Mouse (Mus musculus) cerebellum, postnatal 10 days (tissue): ENCODE results near the gene Timm23.
"Not testable (repeated sequence)": the region's sequence is repeated elsewhere in the genome, so short reads cannot be mapped to it uniquely, and the experiment has no call there.

ENCODE experiments used
- DNase-seq, 2 experiments: peaks; one replicate each; pipeline ENCODE4 v3.0.0; 2021; ENCODE audit warnings: mixed read lengths in 2 of 2

The Timm23 gene

DNA sequence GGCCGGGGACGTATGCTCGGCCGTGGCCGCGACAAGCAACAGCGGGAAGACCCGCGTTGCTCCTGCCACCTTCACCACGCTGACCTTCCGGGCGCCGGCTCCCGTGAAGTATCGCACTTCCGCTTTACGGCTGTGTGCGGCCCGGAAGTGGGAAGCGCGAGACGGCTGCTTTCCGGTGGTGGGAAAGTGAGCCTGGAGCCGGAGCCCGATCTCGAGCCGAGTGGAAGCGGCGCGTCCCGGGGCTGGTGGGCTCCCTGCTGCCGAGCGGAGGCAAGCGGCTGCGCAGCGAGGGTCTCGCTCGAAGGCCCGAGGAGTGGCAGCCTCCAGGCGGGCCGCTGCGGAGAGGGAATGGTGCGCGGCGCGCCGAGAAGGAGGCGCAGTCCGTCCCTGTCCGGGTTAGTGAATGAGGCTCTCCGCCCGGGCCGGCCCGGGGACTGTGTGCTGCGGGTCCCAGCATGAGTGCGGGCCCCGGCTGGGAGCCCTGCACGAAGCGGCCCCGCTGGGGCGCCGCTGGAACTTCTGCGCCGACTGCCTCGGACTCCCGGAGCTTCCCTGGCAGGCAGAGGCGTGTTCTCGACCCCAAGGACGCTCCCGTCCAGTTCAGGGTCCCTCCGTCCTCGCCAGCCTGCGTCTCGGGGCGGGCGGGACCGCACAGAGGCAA is at the start of gene Timm23, which contains the start of gene Parg:
TSS of gene Timm23 (minus strand) at position 108 of the 661 bp plus-strand sequence.
TSS of gene Parg (plus strand) at position 159 of the 661 bp plus-strand sequence.
- peak; percentile 91 to 92 for DNase-seq

- no peak for DNase-seq
Observed at GRCm38 (mm10) chr14:32249616-32250015, 47.9 kb upstream of the Timm23 start.

- no peak for DNase-seq
Observed at GRCm38 (mm10) chr14:32246019-32246418, 44.3 kb upstream of the Timm23 start.

GRCm38 (mm10) chr14:32242401-32242800 is 40.7 kb upstream of the Timm23 start:
- DNase-seq, result no peak

GRCm38 (mm10) chr14:32228996-32229395 is 27.3 kb upstream of the Timm23 start:
- peak; percentile 78 to 88 for DNase-seq

DNA sequence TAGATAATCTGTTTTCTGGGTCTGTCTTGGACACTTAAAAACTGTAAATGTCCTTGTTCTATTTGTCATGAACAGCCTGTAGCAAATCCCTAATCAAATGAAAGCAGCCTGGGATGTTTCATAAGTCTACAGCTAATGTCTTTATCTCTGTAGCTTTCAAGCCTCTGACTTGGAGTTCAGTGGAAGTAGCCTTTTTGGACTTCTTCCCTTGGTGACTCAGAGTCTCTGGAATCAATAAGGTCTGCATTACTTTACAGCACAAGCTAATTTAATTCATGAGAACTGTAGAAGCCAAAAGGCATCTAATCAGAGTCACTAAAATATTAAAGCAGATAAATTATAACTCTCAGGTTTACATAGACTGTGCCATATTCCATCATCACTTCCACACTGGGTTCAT is 24.9 kb upstream of the Timm23 start:
- no peak for DNase-seq

- DNase-seq, result no peak
Observed at GRCm38 (mm10) chr14:32201354-32201753, 344 bp downstream of the Timm23 start.

DNA sequence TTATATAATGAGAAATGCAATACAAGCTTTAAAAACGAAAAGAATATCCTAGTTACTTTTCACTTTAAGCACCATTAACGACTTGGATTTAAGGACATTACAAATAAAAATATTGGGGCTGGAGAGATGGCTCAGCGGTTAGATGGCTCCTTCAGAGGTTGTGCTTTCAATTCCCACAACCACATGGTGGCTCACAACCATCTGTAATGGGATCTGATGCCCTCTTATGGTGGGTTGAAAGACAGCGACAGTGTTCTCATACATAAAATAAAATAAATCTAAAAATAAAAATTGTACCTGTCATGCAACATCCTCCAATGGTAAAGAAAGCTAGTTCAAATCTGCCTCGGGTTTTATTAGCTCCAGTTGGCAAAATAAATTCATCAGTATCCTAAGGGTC is 8.1 kb downstream of the Timm23 start:
- not testable (repeated sequence) for DNase-seq

GRCm38 (mm10) chr14:32192437-32192836 is 9.3 kb downstream of the Timm23 start:
- DNase-seq, result peak; percentile 80 to 81

DNA sequence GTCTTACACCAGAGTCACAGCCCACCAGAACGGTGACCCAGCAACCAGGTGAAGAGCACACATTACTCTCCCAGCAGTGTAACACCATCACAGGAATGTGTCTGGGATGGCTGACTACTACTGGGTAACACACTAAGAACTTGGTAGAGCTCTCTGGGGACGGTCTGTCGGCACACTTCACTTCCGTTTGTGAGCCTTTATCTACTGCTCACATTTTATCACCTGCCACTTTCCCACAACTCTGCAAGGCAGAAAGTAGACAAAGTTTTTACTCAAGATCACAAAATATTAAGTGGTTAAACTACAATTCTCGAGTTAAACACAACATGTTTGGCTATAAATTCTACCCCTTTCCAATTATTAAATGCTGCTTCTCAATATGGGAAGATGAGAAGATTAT is 9.8 kb downstream of the Timm23 start:
- no peak for DNase-seq

DNA sequence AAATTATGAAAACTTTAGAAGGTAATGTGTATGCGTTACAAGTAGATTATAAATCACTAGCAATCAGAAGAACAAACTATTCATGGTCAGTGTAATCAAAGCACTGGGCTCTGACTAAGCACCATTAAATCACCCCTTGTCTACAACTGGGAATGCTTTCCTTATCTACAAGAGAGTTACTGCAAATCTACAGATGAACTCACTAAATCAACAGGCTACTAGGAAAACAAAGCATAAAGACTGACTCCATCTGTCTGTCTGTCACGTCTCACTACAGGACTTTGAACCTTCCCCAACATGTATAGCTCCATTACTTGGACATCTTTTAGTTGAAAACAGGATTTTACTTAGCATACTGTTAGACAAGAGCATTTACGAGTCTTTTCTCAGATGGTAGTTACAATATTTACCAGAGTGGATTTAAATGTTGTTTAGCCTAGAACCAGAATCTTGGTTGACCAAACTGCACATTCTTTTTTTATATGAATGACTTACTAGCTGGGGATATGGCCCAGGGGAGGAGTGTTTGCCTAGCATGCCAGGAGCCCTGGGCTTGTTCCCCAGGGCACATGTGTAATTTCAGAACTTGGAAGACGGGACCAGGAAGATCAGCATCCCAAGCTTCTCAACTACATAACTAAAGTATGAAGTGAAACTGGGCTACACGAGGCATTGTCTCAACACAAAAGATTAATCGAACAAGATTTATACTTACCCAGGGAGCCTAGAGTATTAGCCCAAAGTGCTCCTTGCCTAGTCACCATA is 10.9 kb downstream of the Timm23 start:
- DNase-seq, result no peak

DNA sequence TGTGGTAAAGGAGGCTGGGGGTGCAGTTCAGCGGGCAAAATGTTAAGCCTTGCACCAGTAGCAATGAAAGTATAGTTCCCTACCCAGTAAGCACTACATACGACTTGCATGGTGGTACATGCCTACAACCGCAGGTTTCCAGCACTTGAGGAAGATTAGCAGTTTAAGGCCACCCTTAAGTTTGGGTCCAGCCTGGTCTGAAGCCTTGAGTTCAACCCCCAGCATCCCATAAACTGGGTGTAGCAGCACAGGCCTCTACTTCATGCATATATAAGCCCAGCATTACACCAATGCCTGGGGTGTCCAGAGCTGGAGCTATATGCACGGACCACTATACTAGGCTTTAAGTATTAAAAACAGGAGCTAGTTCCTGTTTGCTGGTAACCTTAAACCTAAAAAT is 17.9 kb downstream of the Timm23 start:
- no peak for DNase-seq

DNA sequence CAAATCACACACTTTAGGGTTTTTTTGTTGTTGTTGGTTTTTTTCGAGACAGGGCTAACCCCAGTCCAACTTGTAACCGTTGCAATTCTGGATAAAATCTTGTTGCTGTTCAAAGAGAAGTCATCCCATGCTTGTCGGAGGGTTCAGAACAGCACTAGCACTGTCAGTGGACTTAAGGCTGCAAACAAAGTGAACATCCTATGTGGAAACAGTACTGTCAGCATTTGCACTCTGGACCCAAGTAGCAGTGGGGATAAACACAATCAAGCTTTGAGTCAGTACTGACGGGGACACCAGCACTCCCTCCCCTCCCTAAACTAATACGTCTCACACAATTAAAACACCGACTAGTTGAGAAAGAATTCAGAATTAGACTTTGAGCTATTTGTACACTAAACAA is 20.8 kb downstream of the Timm23 start:
- no peak for DNase-seq

DNA sequence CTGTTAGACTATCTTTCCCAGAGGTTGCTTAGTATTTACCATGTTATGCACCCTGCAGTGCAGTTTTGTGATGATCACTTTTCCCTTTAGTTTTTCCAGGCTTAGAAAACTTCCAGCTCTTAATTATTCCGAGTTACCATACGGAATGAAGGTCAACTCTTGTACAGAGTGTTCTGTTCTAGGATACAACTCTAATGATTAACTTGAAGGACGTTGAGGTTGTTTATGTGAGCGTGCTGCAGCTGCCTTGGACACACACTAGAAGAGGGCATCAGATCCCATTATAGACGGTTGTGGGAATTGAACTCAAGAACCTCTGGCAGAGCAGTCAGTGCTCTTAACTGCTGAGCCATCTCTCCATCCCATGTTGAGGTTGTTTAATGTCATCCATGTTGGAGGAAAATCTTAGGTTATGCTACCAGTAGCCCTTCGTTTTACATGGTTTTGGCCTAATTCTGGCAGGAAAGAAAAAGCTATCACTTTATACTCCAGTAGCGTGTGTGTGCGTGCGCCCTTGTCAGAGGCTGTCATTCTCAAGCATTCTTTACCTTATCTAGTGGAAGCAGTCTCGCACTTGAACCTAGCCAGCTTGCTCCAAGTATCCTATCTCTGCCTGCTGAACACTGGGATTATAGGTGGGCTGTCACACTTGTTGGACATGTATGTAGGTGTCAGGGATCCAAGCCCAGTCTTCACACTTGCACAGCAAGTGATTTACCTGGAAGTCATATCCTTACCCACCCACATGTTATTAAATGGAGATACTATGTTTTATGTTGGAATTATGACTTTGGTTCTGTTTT is 22.1 kb downstream of the Timm23 start:
- no peak for DNase-seq

DNA sequence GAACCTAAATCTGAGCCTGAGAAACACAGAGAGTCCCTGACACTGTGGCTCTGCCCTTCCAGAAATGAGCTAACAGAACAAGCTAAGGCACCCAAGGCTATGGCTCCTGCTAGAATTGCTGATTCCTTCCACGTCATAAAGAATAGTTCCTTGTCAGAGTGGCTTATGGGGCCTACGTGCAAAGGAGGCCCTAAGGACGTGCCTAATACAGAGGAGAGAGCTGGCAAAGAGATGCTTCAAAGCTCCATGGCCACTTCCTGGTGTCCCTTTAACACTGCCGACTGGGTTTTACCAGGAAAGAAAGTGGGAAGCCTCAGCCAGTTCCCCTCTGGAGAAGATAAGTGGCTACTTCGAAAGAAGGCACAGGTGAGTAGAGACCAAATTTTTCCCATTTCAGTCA is 25.1 kb downstream of the Timm23 start:
- not testable (repeated sequence) for DNase-seq

- no peak for DNase-seq
Observed at GRCm38 (mm10) chr14:32175310-32175709, 26.4 kb downstream of the Timm23 start.

GRCm38 (mm10) chr14:32170137-32170536 is 31.6 kb downstream of the Timm23 start:
- DNase-seq, result no peak

DNA sequence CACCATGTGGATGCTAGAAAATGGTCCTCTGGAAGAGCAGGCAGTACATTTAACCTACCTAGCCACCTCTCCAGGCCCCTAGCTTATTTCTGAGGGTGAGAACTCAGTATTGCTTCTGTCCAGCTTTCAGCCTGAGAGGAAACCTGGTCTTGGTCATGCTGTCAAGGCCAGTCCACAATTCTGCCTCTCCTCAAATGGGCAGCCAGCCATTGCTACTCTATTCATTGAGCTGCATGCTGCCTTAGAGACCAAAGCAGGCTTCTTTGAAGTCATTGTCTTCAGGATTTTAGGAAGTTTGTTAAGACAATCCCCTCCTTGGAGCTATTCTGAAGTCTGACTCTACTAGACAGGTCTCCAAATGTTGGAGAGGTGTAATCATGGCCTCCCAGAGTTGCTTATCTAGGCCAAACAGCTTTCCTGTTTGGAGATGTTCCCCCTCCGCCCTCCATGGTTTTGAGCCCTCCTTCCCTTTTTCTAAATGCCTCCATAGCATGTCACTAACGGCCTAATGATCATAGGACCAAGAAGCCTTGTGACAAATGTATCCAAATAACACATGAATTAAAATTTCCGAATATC is 33.0 kb downstream of the Timm23 start:
- DNase-seq, result no peak

GRCm38 (mm10) chr14:32167326-32167725 is 34.4 kb downstream of the Timm23 start:
- no peak for DNase-seq

DNA sequence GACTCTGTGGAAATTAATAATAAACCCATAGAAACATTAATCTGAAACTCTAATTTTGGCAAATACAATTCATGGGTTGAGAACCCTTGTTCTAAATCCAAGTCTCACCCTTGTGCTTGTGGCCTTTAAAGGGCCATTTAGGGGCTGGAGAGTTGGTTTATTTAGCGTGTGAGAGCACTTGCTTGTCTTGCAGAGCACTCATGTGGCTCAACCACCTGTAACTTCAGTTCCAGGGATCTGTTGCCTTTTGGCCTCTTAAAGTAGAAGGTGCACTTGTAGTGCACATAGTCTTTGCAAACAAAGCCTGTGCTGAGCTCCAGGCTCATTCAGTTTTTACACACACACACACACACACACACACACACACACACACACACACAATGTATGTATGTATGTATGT is 34.9 kb downstream of the Timm23 start:
- no peak for DNase-seq

- no peak for DNase-seq
Observed at GRCm38 (mm10) chr14:32166062-32166441, 35.6 kb downstream of the Timm23 start.

- DNase-seq, result peak; percentile 91 to 94
Observed at GRCm38 (mm10) chr14:32165278-32166061, 36.2 kb downstream of the Timm23 start.
